Mouse (Mus musculus): ENCODE measurements around the gene Grik4.

DNA sequence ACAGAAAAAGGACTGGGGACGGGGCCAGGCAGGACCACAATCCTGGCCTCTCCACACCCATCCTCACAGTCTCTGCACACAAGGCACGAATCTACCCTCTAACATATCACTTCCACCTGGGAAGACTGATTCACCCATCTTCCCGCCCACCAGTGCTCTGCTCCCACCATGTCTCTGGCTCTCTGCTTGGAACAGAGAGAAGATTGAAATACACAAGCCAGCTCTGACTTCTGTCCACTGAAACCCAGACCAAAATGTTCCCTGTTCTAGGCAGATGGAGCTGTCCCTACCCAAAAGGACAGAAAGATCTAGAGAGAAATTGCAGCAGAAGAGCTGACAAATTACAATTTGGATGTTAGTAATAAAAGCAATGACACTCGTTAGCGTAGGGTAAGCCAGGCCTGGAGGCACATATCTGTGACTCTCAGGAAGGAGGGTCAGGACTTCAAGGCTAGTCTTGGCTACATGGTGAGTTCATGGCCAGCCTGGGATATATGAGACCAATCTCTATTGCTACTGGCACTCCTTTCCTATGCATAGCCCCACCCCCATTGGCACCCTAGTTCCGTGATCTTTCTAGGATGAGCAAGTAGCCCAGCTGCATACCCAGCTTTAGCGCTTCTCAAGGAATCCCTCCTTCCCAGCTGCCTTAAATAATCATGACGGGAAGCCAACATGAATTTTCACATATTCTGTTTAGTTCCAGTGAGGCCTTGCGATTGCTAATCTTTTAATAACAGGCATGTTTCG lies 97.4 kb downstream of the Grik4 start:
- TF ChIP-seq POLR2A (IDR thresholded peaks at IDR 0.05; ENCODE audit: low read depth, low read length) (no peak), CTCF (IDR thresholded peaks at IDR 0.05; ENCODE audit: extremely low read depth, insufficient read length, insufficient replicate concordance, low read depth, low read length) (no peak)
